Mouse (Mus musculus): Measurements from ENCODE around the gene Sgms1.

DNA sequence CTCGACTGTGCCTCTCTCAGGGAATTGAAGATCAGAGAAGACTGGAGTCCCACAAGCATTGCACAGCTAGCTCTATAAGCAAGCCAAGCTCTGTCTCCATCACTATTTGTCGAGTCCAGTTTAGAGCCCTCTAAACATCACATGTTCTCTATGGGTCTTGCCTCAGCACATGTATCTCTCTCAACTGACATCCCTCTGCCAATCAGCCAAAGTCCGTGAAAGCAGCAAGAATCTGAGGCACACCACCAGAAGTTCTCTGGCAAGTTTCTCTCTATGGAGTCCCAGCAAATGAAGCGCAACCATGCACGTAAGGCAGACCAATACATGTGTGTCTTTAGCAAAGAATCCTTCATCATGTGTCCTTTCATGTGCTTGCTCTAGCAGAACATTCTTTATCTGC is 77.8 kb downstream of the Sgms1 start:
- TF ChIP-seq E2F4 (IDR thresholded peaks at IDR 0.05; ENCODE audit: insufficient read depth) (no peak), USF1 (IDR thresholded peaks at IDR 0.05; ENCODE audit: low read depth) (no peak)

Measured in myocyte (in vitro differentiated cells).